Mouse (Mus musculus) lung, postnatal 0 days (tissue): ENCODE data around the gene Gm13420. TPM values are rescaled to one million over a fixed set of nuclear protein-coding genes. Genes with fewer than 3 reads are reported as not detected.
A peak's percentile ranks its signal among the peaks of the same experiment; 100 is the strongest.
"Not testable (repeated sequence)": the region's sequence is repeated elsewhere in the genome, so short reads cannot be mapped to it uniquely, and the experiment has no call there.

Experiments
- ATAC-seq: fragments of 200-750 bp; cut with Nextera tagmentation; 2 replicates; pipeline ENCODE4 v1.8.0; 2017; ENCODE audit warnings: moderate library complexity
- DNase-seq: peaks from one replicate; pipeline ENCODE4 v3.0.0-alpha.2; 2016; ENCODE audit warnings: low spot score
- H3K27ac ChIP-seq: fragments of 300-500 bp; sonication (generic); 2 replicates; pipeline ENCODE4 v1.5.1; 2014; ENCODE audit warnings: antibody characterized with exemption, mild to moderate bottlenecking, low read length, mixed read lengths
- H3K27me3 ChIP-seq: fragments of 300-500 bp; sonication (generic); replicated peaks from 2 replicates; pipeline ENCODE4 v1.6.1; 2014; ENCODE audit warnings: low read length, mixed read lengths; ENCODE audit not compliant: insufficient read depth
- H3K36me3 ChIP-seq: fragments of 300-500 bp; sonication (generic); 2 replicates; pipeline ENCODE4 v1.6.1; 2014; ENCODE audit warnings: low read length, mixed read lengths; ENCODE audit not compliant: insufficient read depth
- H3K4me1 ChIP-seq: fragments of 300-500 bp; sonication (generic); 2 replicates; pipeline ENCODE4 v1.6.1; 2014; ENCODE audit warnings: antibody characterized with exemption, low read depth, low read length, mixed read lengths; ENCODE audit not compliant: insufficient read depth
- H3K4me2 ChIP-seq: fragments of 300-500 bp; sonication (generic); replicated peaks from 2 replicates; pipeline ENCODE4 v1.6.1; 2014; ENCODE audit warnings: low read depth, mild to moderate bottlenecking, low read length, moderate library complexity, mixed read lengths
- H3K4me3 ChIP-seq: fragments of 300-500 bp; sonication (generic); 2 replicates; pipeline ENCODE4 v1.5.1; 2014; ENCODE audit warnings: low read depth, low read length
- H3K9ac ChIP-seq: fragments of 300-500 bp; sonication (generic); replicated peaks from 2 replicates; pipeline ENCODE4 v1.6.1; 2014; ENCODE audit warnings: low read depth, mild to moderate bottlenecking
- H3K9me3 ChIP-seq: fragments of 300-500 bp; sonication (generic); 2 replicates; pipeline ENCODE4 v1.6.1; 2016; ENCODE audit warnings: low read length, mixed read lengths
- CTCF ChIP-seq: IDR thresholded peaks from 2 replicates; pipeline ENCODE4 v1.5.1; 2016; ENCODE audit warnings: antibody characterized with exemption, mild to moderate bottlenecking
- EP300 ChIP-seq: IDR thresholded peaks from 2 replicates; pipeline ENCODE4 v1.6.1; 2016; ENCODE audit warnings: antibody characterized with exemption, mild to moderate bottlenecking, control low read depth
- WGBS: fragments of 180-500 bp; shearing (Covaris S2); extraction: QIAGEN DNeasy Blood & Tissue Kit; methylation state at CpG from one replicate; pipeline ENCODE4 v1.1.7; 2014; 5-methylcytosine and 5-hydroxymethylcytosine counted together
- polyA plus RNA-seq: library from polyadenylated mRNA; unstranded; fragments of >200 nt; fragmentation: Nextera tagmentation; extraction: Ambion mirVana; gene quantifications from 2 replicates; pipeline ENCODE4 v1.2.1, GENCODE M21; 2015

Gene Gm13420
- polyA plus RNA-seq, 1 experiment from 2014 or later: 0.21 TPM

DNA sequence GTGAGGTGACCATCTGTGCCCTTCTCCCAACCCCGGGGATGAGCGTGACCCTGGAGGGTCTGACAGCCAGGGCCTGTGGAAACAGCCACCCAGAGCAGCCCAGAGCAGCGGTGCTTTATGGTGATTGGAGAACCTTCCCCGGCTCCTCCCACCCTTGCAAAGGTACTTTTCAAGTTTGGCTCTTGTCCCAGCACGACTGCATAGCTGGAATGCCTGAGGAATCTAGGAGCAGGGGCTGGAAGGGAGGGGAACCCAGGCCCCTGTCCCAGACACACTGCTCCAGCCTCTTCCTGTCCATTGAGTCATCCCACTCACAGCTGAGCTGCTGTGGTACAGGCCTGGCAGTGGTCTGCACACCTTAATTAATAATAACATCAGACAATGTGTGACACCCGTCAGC, 34.8 kb downstream of the Gm13420 start:
- ATAC-seq (peak; percentile 92), DNase-seq (peak; percentile 89)
- Histone ChIP-seq H3K27ac (0 out of 2 replicates have a peak overlapping the region, but pooled peaks have one; percentile 2), H3K4me1 (peaks cover 4% of the 10 kb centered on the region; the same call in 1 of the 2 replicates), H3K9ac (no peak overlapping the region), H3K36me3 (peaks cover 8% of the 10 kb centered on the region; the same call in 1 of the 2 replicates), H3K4me3 (no peak overlapping the region), H3K27me3 (no peaks in the 10 kb centered on the region), H3K4me2 (no peak overlapping the region), H3K9me3 (no peaks in the 10 kb centered on the region)
- WGBS: 17% methylated on average over 6 of the region's 6 CpGs
- TF ChIP-seq CTCF: no peak
- TF ChIP-seq EP300: no peak

DNA sequence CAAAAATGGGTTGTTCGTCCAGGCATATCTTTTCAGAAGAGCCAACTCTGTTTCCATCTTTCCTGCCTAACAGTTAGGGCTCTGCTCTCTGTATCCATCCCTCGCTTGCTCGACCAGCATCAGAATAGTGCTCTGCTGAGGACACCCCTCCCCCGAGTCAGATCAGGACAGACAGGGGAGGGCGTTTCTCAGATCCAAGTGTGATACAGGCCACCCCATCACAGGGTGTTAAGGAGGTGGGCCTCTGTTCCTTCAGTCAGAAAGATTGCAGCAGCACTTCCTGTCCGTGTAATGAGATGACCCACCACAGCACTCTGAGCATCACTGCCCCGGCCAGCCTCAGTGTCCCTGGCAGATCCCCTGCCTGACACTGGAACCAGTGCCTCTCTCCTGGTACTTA, 35.3 kb downstream of the Gm13420 start:
- WGBS: 27% methylated on average over 7 of the region's 7 CpGs
- TF ChIP-seq CTCF: no peak
- TF ChIP-seq EP300: no peak
- Histone ChIP-seq H3K27ac (peak overlapping the region; percentile 2; the same call in 1 of the 2 replicates), H3K9ac (no peak overlapping the region), H3K4me2 (no peak overlapping the region), H3K4me3 (no peak overlapping the region), H3K27me3 (no peaks in the 10 kb centered on the region), H3K9me3 (no peaks in the 10 kb centered on the region), H3K36me3 (peaks cover 8% of the 10 kb centered on the region; the same call in 1 of the 2 replicates), H3K4me1 (peaks cover 4% of the 10 kb centered on the region; the same call in 1 of the 2 replicates)
- ATAC-seq: no peak
- no peak for DNase-seq

DNA sequence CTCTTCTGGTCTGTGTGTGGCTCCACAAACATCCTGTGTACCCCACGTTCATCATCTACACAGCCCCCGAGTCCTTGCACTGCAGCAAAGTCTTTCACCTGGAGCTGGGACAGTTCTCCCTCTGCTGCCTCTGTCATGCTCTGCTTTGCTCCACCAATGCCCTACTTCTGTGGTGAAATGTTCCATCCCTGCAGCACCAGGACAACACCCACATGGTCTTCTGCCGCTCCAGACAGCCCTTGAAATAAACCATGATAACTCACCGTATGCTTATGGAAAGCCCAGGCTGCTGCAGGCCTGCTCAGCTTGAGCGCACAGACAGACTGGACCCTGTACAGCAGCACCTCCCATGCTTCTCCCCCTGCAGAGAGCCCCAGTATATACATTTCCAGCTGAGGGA, 37.4 kb downstream of the Gm13420 start:
- TF ChIP-seq EP300 (no peak), CTCF (no peak)
- ATAC-seq (no peak), DNase-seq (no peak)
- Histone ChIP-seq H3K4me3 (no peak overlapping the region), H3K9me3 (no peaks in the 10 kb centered on the region), H3K27me3 (no peaks in the 10 kb centered on the region), H3K4me1 (peaks cover 4% of the 10 kb centered on the region; the same call in 1 of the 2 replicates), H3K27ac (no peak overlapping the region), H3K9ac (no peak overlapping the region), H3K36me3 (no peaks in the 10 kb centered on the region), H3K4me2 (no peak overlapping the region)
- 76% methylated on average over 5 of the region's 5 CpGs for WGBS

DNA sequence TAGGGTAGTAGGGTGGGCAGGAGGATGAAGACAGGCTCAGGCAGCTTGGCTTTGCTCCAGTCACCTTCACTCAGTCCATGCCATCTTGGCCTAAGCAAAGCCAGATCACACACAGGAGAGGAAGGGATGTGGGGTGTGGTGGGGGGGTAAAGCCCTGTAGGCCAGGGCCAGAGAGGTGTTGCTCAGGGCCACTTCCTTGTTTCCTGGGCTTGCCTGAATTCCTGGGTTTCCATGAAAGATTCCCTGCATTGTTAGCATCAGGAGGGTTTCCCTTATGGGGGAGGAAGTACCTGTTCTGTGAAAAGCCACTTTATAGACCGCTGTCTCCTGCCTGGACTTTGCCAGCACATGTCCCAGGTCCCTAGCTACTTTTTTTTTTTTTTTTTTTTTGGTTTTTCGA, 38.0 kb downstream of the Gm13420 start:
- no peak overlapping the region for H3K4me3 ChIP-seq
- DNase-seq (no peak), ATAC-seq (no peak)
- peaks cover 4% of the 10 kb centered on the region; the same call in 1 of the 2 replicates for H3K4me1 ChIP-seq
- H3K27ac ChIP-seq: no peak overlapping the region
- H3K4me2 ChIP-seq: no peak overlapping the region
- H3K27me3 ChIP-seq: no peaks in the 10 kb centered on the region
- H3K9ac ChIP-seq: no peak overlapping the region
- H3K36me3 ChIP-seq: no peaks in the 10 kb centered on the region
- TF ChIP-seq CTCF (no peak), EP300 (no peak)
- no peaks in the 10 kb centered on the region for H3K9me3 ChIP-seq
- 75% methylated on average over 1 of the region's 2 CpGs for whole genome bisulfite sequencing

DNA sequence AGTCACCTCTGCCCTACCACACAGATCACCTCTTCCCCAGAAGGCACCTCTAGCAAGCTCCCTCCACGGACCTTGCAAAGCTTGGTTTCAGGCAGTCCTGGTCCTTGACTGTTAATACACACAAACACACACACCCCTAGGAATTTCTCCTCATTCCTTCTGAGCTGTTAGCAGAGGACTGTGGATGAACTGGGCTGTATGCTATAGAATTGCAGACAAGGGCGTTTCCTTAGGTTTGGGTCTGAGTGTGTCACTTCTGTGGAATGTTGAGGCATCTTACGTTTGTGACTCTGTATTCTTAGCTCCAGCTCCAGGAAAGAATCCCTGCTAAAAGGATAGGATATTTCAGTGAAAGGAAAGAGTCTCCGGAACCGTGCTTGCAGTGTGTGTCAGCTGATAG, 39.6 kb downstream of the Gm13420 start:
- peak; percentile 57 for ATAC-seq

DNA sequence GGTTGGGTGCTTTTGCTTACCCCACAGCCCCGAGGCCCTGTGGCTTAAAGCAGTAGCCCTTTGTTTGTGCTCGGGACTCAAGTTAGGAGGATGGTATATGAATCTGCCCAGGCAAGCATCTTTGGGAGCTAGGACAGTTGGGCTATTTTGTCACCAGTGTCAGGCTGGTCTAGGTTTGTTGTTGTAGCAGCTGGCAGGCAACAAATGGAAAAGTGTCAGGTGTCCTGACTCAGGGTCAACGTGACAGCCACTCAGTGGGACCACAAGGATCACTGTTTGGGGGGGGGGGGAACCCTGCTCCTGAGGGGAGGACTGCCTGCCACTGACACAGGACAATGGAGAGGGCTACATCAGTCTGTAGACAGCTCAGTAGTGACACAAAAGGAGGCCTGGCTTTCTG, 40.4 kb downstream of the Gm13420 start:
- Histone ChIP-seq H3K4me2 (no peak overlapping the region), H3K9me3 (no peaks in the 10 kb centered on the region), H3K27me3 (no peaks in the 10 kb centered on the region), H3K9ac (no peak overlapping the region), H3K27ac (peak overlapping the region; percentile 59), H3K4me3 (no peak overlapping the region), H3K36me3 (peaks cover 10% of the 10 kb centered on the region; the same call in 1 of the 2 replicates), H3K4me1 (no peaks in the 10 kb centered on the region)
- DNase-seq (no peak), ATAC-seq (no peak)
- TF ChIP-seq EP300: no peak
- no peak for TF ChIP-seq CTCF
- WGBS: 59% methylated on average over 3 of the region's 3 CpGs

More for the DNA sequence above, 39.6 kb downstream of the Gm13420 start:
- Histone ChIP-seq H3K4me3 (no peak overlapping the region), H3K4me2 (no peak overlapping the region), H3K36me3 (peaks cover 5% of the 10 kb centered on the region; the same call in 1 of the 2 replicates), H3K27me3 (no peaks in the 10 kb centered on the region), H3K9me3 (no peaks in the 10 kb centered on the region), H3K9ac (no peak overlapping the region), H3K4me1 (peaks cover 3% of the 10 kb centered on the region; the same call in 1 of the 2 replicates), H3K27ac (peak overlapping the region; percentile 59; the same call in 1 of the 2 replicates)
- DNase-seq: peak; percentile 32
- WGBS: 67% methylated on average over 5 of the region's 5 CpGs
- TF ChIP-seq CTCF: no peak
- 0 out of 2 replicates have a peak, but pooled peaks have one; percentile 35 for TF ChIP-seq EP300

DNA sequence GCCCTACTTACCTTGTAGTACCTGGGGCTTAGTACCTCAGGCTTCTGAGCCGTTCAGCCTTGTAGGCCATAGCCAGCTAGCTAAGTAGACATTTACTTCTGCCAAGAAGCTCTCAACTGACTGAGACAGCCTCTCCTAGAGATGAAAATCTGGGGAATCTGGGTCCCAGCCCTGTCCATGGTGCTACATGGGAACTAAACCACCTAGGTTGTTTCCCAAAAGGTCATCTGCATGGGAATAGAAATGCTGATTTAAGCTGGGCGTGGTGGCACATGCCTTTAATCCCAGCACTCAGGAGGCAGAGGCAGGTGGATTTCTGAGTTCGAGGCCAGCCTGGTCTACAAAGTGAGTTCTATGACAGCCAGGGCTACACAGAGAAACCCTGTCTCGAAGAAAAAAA, 43.3 kb downstream of the Gm13420 start:
- H3K9me3 ChIP-seq, H3K4me1 ChIP-seq, H3K27ac ChIP-seq, H3K9ac ChIP-seq, H3K4me3 ChIP-seq, H3K4me2 ChIP-seq, ATAC-seq, DNase-seq, H3K27me3 ChIP-seq: not testable (repeated sequence)
- H3K36me3 ChIP-seq: peaks cover 10% of the 10 kb centered on the region; the same call in 1 of the 2 replicates
- 80% methylated on average over 4 of the region's 4 CpGs for WGBS
